Mouse (Mus musculus): ENCODE results near the gene Rora. TPM values are rescaled to one million over a fixed set of nuclear protein-coding genes. Genes with fewer than 3 reads are reported as not detected.

Gene Rora
- polyA plus RNA-seq, 1 experiment from 2014 or later, result 2.7 TPM

DNA sequence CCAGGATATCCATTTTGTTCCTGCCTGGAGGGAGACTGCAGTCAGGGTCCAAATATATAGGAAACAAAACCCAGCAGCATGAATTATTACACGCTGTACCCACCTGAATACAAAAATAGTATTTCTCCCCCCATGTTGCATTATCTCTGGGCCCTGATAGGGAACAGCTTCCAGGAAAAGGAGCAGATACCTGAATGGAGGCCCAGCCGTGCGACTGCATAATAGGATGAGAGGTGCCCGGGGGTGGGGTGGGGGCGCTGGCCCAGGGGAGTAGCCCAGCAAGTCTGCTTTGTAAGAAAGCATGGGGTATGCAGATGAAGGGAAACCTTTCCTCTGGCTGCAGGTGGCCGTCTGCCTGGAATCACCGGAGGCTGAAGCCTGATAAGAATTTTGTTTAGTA is 108.1 kb downstream of the Rora start:
- H3K9ac ChIP-seq, result no peak overlapping the region
- H3K4me1 ChIP-seq (replicated peaks), result no peaks in the 10 kb centered on the region
- WGBS (ENCODE audit: insufficient replicate concordance), result 34% methylated on average over 7 of the region's 7 CpGs
- no peak overlapping the region for H3K4me3 ChIP-seq (replicated peaks)
- H3K4me2 ChIP-seq, result no peak overlapping the region
- DNase-seq, result no peak
- no peak overlapping the region for H3K27ac ChIP-seq
- no peak for ATAC-seq (ENCODE audit: low read depth)
- no peaks in the 10 kb centered on the region for H3K27me3 ChIP-seq
- no peaks in the 10 kb centered on the region for H3K9me3 ChIP-seq (replicated peaks)
- H3K36me3 ChIP-seq, result no peaks in the 10 kb centered on the region

DNA sequence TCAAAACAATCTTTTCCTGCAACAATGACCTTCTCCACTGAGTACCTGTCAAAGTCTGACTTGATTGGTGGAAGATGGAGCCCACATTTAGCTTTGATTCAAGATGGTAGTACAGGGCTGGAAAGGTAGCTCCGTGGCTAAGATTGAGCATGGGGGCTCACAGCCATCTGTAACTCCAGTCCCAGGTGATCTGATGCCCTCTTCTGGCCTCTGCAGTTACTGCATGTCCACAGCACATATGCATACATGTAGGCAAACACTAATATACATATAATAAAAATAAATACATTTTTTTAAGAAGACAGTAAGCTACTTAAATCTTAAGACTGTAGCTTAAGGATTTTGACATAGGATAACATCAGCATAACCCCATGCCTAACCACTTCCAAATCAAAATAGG is 112.0 kb downstream of the Rora start:
- no peak for DNase-seq
- no peaks in the 10 kb centered on the region for H3K4me1 ChIP-seq (replicated peaks)
- 44% methylated on average over 1 of the region's 1 CpGs for WGBS (ENCODE audit: insufficient replicate concordance)
- H3K27ac ChIP-seq, result no peak overlapping the region
- H3K4me3 ChIP-seq (replicated peaks), result no peak overlapping the region
- H3K9ac ChIP-seq, result no peak overlapping the region
- H3K36me3 ChIP-seq, result no peaks in the 10 kb centered on the region
- no peak overlapping the region for H3K4me2 ChIP-seq
- H3K9me3 ChIP-seq (replicated peaks), result no peaks in the 10 kb centered on the region
- no peak for ATAC-seq (ENCODE audit: low read depth)
- no peaks in the 10 kb centered on the region for H3K27me3 ChIP-seq

GRCm38 (mm10) chr9:68769638-68770037 is 116.1 kb downstream of the Rora start:
- Histone ChIP-seq H3K4me2 (no peak overlapping the region), H3K9ac (no peak overlapping the region), H3K9me3 (replicated peaks) (no peaks in the 10 kb centered on the region), H3K27me3 (no peaks in the 10 kb centered on the region), H3K4me3 (replicated peaks) (no peak overlapping the region), H3K27ac (no peak overlapping the region), H3K4me1 (replicated peaks) (no peaks in the 10 kb centered on the region), H3K36me3 (no peaks in the 10 kb centered on the region)
- ATAC-seq (ENCODE audit: low read depth) (no peak), DNase-seq (no peak)
- 7% methylated on average over 1 of the region's 1 CpGs for WGBS (ENCODE audit: insufficient replicate concordance)

GRCm38 (mm10) chr9:68771383-68771782 is 117.8 kb downstream of the Rora start:
- no peak overlapping the region for H3K4me2 ChIP-seq
- no peak for DNase-seq
- H3K9me3 ChIP-seq (replicated peaks), result no peaks in the 10 kb centered on the region
- H3K27me3 ChIP-seq, result no peaks in the 10 kb centered on the region
- no peaks in the 10 kb centered on the region for H3K4me1 ChIP-seq (replicated peaks)
- no peak overlapping the region for H3K9ac ChIP-seq
- H3K36me3 ChIP-seq, result no peaks in the 10 kb centered on the region
- no peak overlapping the region for H3K27ac ChIP-seq
- no peak overlapping the region for H3K4me3 ChIP-seq (replicated peaks)
- ATAC-seq (ENCODE audit: low read depth), result no peak
- 63% methylated on average over 3 of the region's 3 CpGs for WGBS (ENCODE audit: insufficient replicate concordance)

DNA sequence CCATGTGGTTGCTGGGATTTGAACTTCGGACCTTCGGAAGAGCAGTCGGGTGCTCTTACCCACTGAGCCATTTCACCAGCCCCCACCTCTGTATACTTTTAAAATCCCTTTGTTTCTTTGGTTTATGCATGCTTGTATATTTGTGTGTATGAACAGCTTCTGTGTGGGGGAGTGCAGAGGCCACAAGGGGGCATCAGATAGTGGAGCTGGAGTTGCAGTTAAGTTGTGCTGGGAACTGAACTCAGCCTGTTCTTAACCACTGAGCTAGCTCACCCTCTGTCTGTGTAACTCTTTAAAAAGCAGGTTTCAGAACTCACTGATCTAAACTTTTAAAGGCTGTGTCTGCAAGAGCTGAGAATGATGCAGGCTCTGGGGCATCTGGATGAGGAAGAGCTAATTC is 120.2 kb downstream of the Rora start:
- no peaks in the 10 kb centered on the region for H3K9me3 ChIP-seq (replicated peaks)
- no peaks in the 10 kb centered on the region for H3K36me3 ChIP-seq
- 69% methylated on average over 3 of the region's 3 CpGs for WGBS (ENCODE audit: insufficient replicate concordance)
- DNase-seq (no peak), ATAC-seq (ENCODE audit: low read depth) (no peak)
- H3K27ac ChIP-seq, result no peak overlapping the region
- H3K27me3 ChIP-seq, result no peaks in the 10 kb centered on the region
- H3K4me1 ChIP-seq (replicated peaks), result no peaks in the 10 kb centered on the region
- H3K4me2 ChIP-seq, result no peak overlapping the region
- H3K4me3 ChIP-seq (replicated peaks), result no peak overlapping the region
- no peak overlapping the region for H3K9ac ChIP-seq

GRCm38 (mm10) chr9:68782011-68782410 is 128.4 kb downstream of the Rora start:
- no peaks in the 10 kb centered on the region for H3K36me3 ChIP-seq
- H3K4me1 ChIP-seq (replicated peaks), result no peaks in the 10 kb centered on the region
- no peak overlapping the region for H3K9ac ChIP-seq
- H3K4me2 ChIP-seq, result no peak overlapping the region
- no peaks in the 10 kb centered on the region for H3K9me3 ChIP-seq (replicated peaks)
- no peak overlapping the region for H3K4me3 ChIP-seq (replicated peaks)
- no peak overlapping the region for H3K27ac ChIP-seq
- no peaks in the 10 kb centered on the region for H3K27me3 ChIP-seq
- WGBS (ENCODE audit: insufficient replicate concordance), result 69% methylated on average over 8 of the region's 8 CpGs
- no peak for DNase-seq
- no peak for ATAC-seq (ENCODE audit: low read depth)

GRCm38 (mm10) chr9:68782604-68783003 is 129.0 kb downstream of the Rora start:
- 50% methylated on average over 5 of the region's 5 CpGs for WGBS (ENCODE audit: insufficient replicate concordance)
- H3K4me1 ChIP-seq (replicated peaks), result no peaks in the 10 kb centered on the region
- ATAC-seq (ENCODE audit: low read depth) (no peak), DNase-seq (no peak)
- no peaks in the 10 kb centered on the region for H3K27me3 ChIP-seq
- H3K36me3 ChIP-seq, result no peaks in the 10 kb centered on the region
- H3K4me3 ChIP-seq (replicated peaks), result no peak overlapping the region
- H3K9me3 ChIP-seq (replicated peaks), result no peaks in the 10 kb centered on the region
- no peak overlapping the region for H3K4me2 ChIP-seq
- H3K9ac ChIP-seq, result no peak overlapping the region
- no peak overlapping the region for H3K27ac ChIP-seq

DNA sequence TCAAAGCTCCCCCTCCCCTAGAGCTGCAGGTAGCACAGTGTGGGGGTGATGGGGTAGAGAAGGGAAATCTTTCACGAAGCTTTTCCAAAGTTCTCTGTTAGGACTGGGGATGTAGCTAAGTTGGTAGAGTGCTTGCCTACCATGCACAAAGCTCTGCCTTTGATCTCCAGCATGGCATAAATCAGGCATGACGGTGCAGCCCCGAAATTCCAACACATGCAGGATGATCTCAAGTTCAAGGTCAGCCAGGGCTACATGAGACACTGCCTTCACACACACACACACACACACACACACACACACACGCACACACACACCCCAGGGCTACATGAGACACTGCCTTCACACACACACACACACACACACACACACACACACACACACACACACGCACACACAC is 129.7 kb downstream of the Rora start:
- WGBS (ENCODE audit: insufficient replicate concordance), result 55% methylated on average over 5 of the region's 5 CpGs
- H3K36me3 ChIP-seq, result no peaks in the 10 kb centered on the region
- no peaks in the 10 kb centered on the region for H3K9me3 ChIP-seq (replicated peaks)
- H3K4me2 ChIP-seq, result no peak overlapping the region
- H3K4me3 ChIP-seq (replicated peaks), result no peak overlapping the region
- DNase-seq, result no peak
- H3K27me3 ChIP-seq, result no peaks in the 10 kb centered on the region
- no peak overlapping the region for H3K9ac ChIP-seq
- H3K27ac ChIP-seq, result no peak overlapping the region
- ATAC-seq (ENCODE audit: low read depth), result no peak
- no peaks in the 10 kb centered on the region for H3K4me1 ChIP-seq (replicated peaks)

DNA sequence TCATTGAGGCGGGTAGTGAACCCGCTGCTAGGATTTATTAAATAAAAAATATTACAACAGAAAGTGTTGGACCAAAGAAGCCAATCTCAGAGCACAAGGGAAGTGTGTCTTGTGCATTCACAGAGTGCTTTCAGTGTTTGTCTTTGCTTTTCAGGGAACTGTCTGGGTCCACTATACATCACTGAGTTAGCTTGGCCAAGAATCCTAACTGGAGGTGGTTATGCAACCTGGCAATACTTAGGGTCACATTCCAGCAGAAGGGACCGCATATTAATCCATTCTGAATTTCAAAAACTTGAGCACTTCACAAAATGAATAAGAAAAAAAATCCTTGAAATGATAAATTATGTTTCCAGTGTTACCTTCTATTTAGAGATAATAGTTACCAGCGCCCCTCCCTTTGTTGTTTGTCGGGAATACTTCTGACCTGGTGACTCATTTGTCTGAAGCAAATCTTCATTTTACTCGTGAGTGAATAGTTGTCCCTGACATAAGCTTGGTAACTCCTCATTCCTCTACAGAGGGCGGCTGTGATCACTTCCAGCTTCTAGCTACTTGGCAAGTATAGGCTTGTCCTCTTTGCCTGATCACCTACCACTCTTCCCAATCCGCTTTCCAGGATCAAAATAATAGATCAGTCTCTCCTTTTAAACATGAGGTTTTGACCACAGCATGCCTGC is 133.2 kb downstream of the Rora start:
- H3K36me3 ChIP-seq, result no peaks in the 10 kb centered on the region
- 63% methylated on average over 8 of the region's 8 CpGs for WGBS (ENCODE audit: insufficient replicate concordance)
- no peak overlapping the region for H3K4me2 ChIP-seq
- ATAC-seq (ENCODE audit: low read depth), result no peak
- H3K4me1 ChIP-seq (replicated peaks), result no peaks in the 10 kb centered on the region
- H3K27me3 ChIP-seq, result no peaks in the 10 kb centered on the region
- no peak overlapping the region for H3K9ac ChIP-seq
- no peak overlapping the region for H3K27ac ChIP-seq
- DNase-seq, result no peak
- no peaks in the 10 kb centered on the region for H3K9me3 ChIP-seq (replicated peaks)
- H3K4me3 ChIP-seq (replicated peaks), result no peak overlapping the region

- 61% methylated on average over 2 of the region's 2 CpGs for WGBS (ENCODE audit: insufficient replicate concordance)
- no peak for ATAC-seq (ENCODE audit: low read depth)
Measured at GRCm38 (mm10) chr9:68787665-68788064, 134.1 kb downstream of the Rora start.

GRCm38 (mm10) chr9:68790922-68791321 is 137.3 kb downstream of the Rora start:
- WGBS (ENCODE audit: insufficient replicate concordance), result 66% methylated on average over 4 of the region's 4 CpGs
- no peak overlapping the region for H3K4me2 ChIP-seq
- H3K27ac ChIP-seq, result no peak overlapping the region
- no peaks in the 10 kb centered on the region for H3K4me1 ChIP-seq (replicated peaks)
- no peaks in the 10 kb centered on the region for H3K36me3 ChIP-seq
- H3K9me3 ChIP-seq (replicated peaks), result no peaks in the 10 kb centered on the region
- H3K9ac ChIP-seq, result no peak overlapping the region
- DNase-seq (no peak), ATAC-seq (ENCODE audit: low read depth) (no peak)
- H3K4me3 ChIP-seq (replicated peaks), result no peak overlapping the region
- no peaks in the 10 kb centered on the region for H3K27me3 ChIP-seq

More at GRCm38 (mm10) chr9:68787665-68788064, 134.1 kb downstream of the Rora start:
- no peak overlapping the region for H3K4me2 ChIP-seq
- H3K36me3 ChIP-seq, result no peaks in the 10 kb centered on the region
- H3K27ac ChIP-seq, result no peak overlapping the region
- no peak for DNase-seq
- no peak overlapping the region for H3K9ac ChIP-seq
- no peaks in the 10 kb centered on the region for H3K4me1 ChIP-seq (replicated peaks)
- H3K4me3 ChIP-seq (replicated peaks), result no peak overlapping the region
- H3K27me3 ChIP-seq, result no peaks in the 10 kb centered on the region
- no peaks in the 10 kb centered on the region for H3K9me3 ChIP-seq (replicated peaks)

GRCm38 (mm10) chr9:68791982-68792540 is 138.5 kb downstream of the Rora start:
- WGBS (ENCODE audit: insufficient replicate concordance), result 78% methylated on average over 16 of the region's 16 CpGs
- H3K9me3 ChIP-seq (replicated peaks), result no peaks in the 10 kb centered on the region
- no peak overlapping the region for H3K4me2 ChIP-seq
- DNase-seq, result no peak
- H3K36me3 ChIP-seq, result no peaks in the 10 kb centered on the region
- H3K4me3 ChIP-seq (replicated peaks), result no peak overlapping the region
- ATAC-seq (ENCODE audit: low read depth), result no peak
- no peaks in the 10 kb centered on the region for H3K27me3 ChIP-seq
- no peak overlapping the region for H3K27ac ChIP-seq
- no peak overlapping the region for H3K9ac ChIP-seq
- H3K4me1 ChIP-seq (replicated peaks), result no peaks in the 10 kb centered on the region

All from liver, embryonic 13.5 days (tissue).